Mouse (Mus musculus) lung, postnatal 0 days (tissue): ENCODE data around the gene Zfp512b. TPM values are rescaled to one million over a fixed set of nuclear protein-coding genes. Genes with fewer than 3 reads are reported as not detected.

Source experiments
- ATAC-seq: fragments of 200-750 bp; cut with Nextera tagmentation; 2 replicates; pipeline ENCODE4 v1.8.0; 2017; ENCODE audit warnings: moderate library complexity
- DNase-seq: peaks from one replicate; pipeline ENCODE4 v3.0.0-alpha.2; 2016; ENCODE audit warnings: low spot score
- H3K27ac ChIP-seq: fragments of 300-500 bp; sonication (generic); 2 replicates; pipeline ENCODE4 v1.5.1; 2014; ENCODE audit warnings: antibody characterized with exemption, mild to moderate bottlenecking, low read length, mixed read lengths
- H3K27me3 ChIP-seq: fragments of 300-500 bp; sonication (generic); replicated peaks from 2 replicates; pipeline ENCODE4 v1.6.1; 2014; ENCODE audit warnings: low read length, mixed read lengths; ENCODE audit not compliant: insufficient read depth
- H3K36me3 ChIP-seq: fragments of 300-500 bp; sonication (generic); 2 replicates; pipeline ENCODE4 v1.6.1; 2014; ENCODE audit warnings: low read length, mixed read lengths; ENCODE audit not compliant: insufficient read depth
- H3K4me1 ChIP-seq: fragments of 300-500 bp; sonication (generic); 2 replicates; pipeline ENCODE4 v1.6.1; 2014; ENCODE audit warnings: antibody characterized with exemption, low read depth, low read length, mixed read lengths; ENCODE audit not compliant: insufficient read depth
- H3K4me2 ChIP-seq: fragments of 300-500 bp; sonication (generic); replicated peaks from 2 replicates; pipeline ENCODE4 v1.6.1; 2014; ENCODE audit warnings: low read depth, mild to moderate bottlenecking, low read length, moderate library complexity, mixed read lengths
- H3K4me3 ChIP-seq: fragments of 300-500 bp; sonication (generic); 2 replicates; pipeline ENCODE4 v1.5.1; 2014; ENCODE audit warnings: low read depth, low read length
- H3K9ac ChIP-seq: fragments of 300-500 bp; sonication (generic); replicated peaks from 2 replicates; pipeline ENCODE4 v1.6.1; 2014; ENCODE audit warnings: low read depth, mild to moderate bottlenecking
- H3K9me3 ChIP-seq: fragments of 300-500 bp; sonication (generic); 2 replicates; pipeline ENCODE4 v1.6.1; 2016; ENCODE audit warnings: low read length, mixed read lengths
- CTCF ChIP-seq: IDR thresholded peaks from 2 replicates; pipeline ENCODE4 v1.5.1; 2016; ENCODE audit warnings: antibody characterized with exemption, mild to moderate bottlenecking
- EP300 ChIP-seq: IDR thresholded peaks from 2 replicates; pipeline ENCODE4 v1.6.1; 2016; ENCODE audit warnings: antibody characterized with exemption, mild to moderate bottlenecking, control low read depth
- WGBS: fragments of 180-500 bp; shearing (Covaris S2); extraction: QIAGEN DNeasy Blood & Tissue Kit; methylation state at CpG from one replicate; pipeline ENCODE4 v1.1.7; 2014; 5-methylcytosine and 5-hydroxymethylcytosine counted together
- polyA plus RNA-seq: library from polyadenylated mRNA; unstranded; fragments of >200 nt; fragmentation: Nextera tagmentation; extraction: Ambion mirVana; gene quantifications from 2 replicates; pipeline ENCODE4 v1.2.1, GENCODE M21; 2015

Zfp512b gene
- polyA plus RNA-seq: 21.8 and 24.4 TPM in 2 replicates

- peak within 1 kb of the TSS; percentile 88 for H3K4me2 ChIP-seq
- H3K27ac ChIP-seq: peak within 1 kb of the TSS; percentile 91
- peak; percentile 87 for ATAC-seq
- peak within 1 kb of the TSS; percentile 90 for H3K4me3 ChIP-seq
- H3K36me3 ChIP-seq: 0 out of 2 replicates have a peak, but pooled peaks cover 8% of the 10 kb centered on the region
- H3K9me3 ChIP-seq: no peaks in the 10 kb centered on the region
- H3K27me3 ChIP-seq: no peaks in the 10 kb centered on the region
- WGBS: under 1% methylated on average over 39 of the region's 97 CpGs
- TF ChIP-seq CTCF: 0 out of 2 replicates have a peak, but pooled peaks have one; percentile 15
- no peak for TF ChIP-seq EP300
- peak within 1 kb of the TSS; percentile 88 for H3K9ac ChIP-seq
- H3K4me1 ChIP-seq: peaks cover 13% of the 10 kb centered on the region; the same call in 1 of the 2 replicates
- peak; percentile 78 for DNase-seq
Measured at GRCm38 (mm10) chr2:181592231-181593041, at the start of gene Zfp512b. Zfp512b (minus strand) TSS chr2:181592803.

- WGBS: 88% methylated on average over 3 of the region's 3 CpGs
- no peak for ATAC-seq
- no peak overlapping the region for H3K4me2 ChIP-seq
- DNase-seq: no peak
- no peaks in the 10 kb centered on the region for H3K9me3 ChIP-seq
- no peaks in the 10 kb centered on the region for H3K27me3 ChIP-seq
- no peak overlapping the region for H3K27ac ChIP-seq
- no peak overlapping the region for H3K4me3 ChIP-seq
- H3K4me1 ChIP-seq: no peaks in the 10 kb centered on the region
- H3K36me3 ChIP-seq: peaks cover 46% of the 10 kb centered on the region
- H3K9ac ChIP-seq: no peak overlapping the region
- no peak for TF ChIP-seq CTCF
- no peak for TF ChIP-seq EP300
Measured at GRCm38 (mm10) chr2:181635865-181636264, 43.3 kb upstream of the Zfp512b start.

DNA sequence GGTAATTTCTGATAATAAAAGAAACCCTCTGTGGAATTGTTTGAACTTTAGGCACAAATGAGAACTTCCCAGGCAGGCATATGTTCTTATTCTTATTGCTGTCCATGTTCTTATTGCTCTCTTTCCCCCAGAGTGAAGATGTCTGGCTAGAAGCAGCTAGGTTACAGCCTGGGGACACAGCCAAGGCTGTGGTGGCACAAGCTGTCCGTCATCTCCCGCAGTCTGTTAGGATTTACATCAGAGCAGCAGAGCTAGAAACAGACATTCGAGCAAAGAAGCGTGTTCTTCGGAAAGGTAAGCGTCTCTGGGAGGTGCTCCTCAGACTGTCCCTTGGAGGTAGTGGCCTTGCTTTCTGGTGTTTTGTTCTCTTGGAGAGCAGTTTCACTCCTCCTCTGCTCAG lies 40.0 kb upstream of the Zfp512b start:
- WGBS: 92% methylated on average over 6 of the region's 6 CpGs
- Histone ChIP-seq H3K4me1 (no peaks in the 10 kb centered on the region), H3K9me3 (no peaks in the 10 kb centered on the region), H3K27me3 (no peaks in the 10 kb centered on the region), H3K36me3 (peaks cover 41% of the 10 kb centered on the region), H3K27ac (no peak overlapping the region), H3K4me2 (no peak overlapping the region), H3K4me3 (no peak overlapping the region), H3K9ac (no peak overlapping the region)
- TF ChIP-seq CTCF (no peak), EP300 (no peak)
- no peak for DNase-seq
- ATAC-seq: no peak

DNA sequence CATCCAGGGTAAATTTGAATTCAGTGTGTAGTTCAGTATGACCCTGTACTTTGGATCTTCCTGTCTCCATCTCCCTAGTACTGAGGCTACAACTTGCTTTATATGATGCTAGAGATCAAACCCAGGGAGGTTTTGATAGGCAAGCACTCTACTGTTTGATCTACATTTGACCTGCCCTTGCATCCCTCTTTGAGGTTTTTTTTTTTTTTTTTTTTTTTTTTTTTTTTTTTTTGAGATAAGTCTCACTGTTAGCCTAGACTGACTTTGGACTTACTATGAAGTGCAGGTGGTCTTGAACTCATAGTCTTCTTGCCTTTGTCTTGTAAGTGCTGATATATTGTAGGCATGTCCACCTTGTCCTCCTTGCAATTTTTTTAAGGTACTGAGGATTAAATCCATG lies 35.9 kb upstream of the Zfp512b start:
- Histone ChIP-seq H3K4me3 (no peak overlapping the region), H3K36me3 (peaks cover 8% of the 10 kb centered on the region), H3K27me3 (no peaks in the 10 kb centered on the region), H3K9me3 (no peaks in the 10 kb centered on the region), H3K4me1 (no peaks in the 10 kb centered on the region), H3K4me2 (no peak overlapping the region), H3K9ac (no peak overlapping the region), H3K27ac (no peak overlapping the region)
- TF ChIP-seq CTCF (no peak), EP300 (no peak)
- DNase-seq (no peak), ATAC-seq (no peak)

- Histone ChIP-seq H3K9me3 (no peaks in the 10 kb centered on the region), H3K9ac (no peak overlapping the region), H3K4me1 (no peaks in the 10 kb centered on the region), H3K27ac (no peak overlapping the region), H3K4me2 (no peak overlapping the region), H3K4me3 (no peak overlapping the region), H3K27me3 (no peaks in the 10 kb centered on the region), H3K36me3 (no peaks in the 10 kb centered on the region; the same call in 1 of the 2 replicates)
- TF ChIP-seq EP300 (no peak), CTCF (peak; percentile 62)
- ATAC-seq (no peak), DNase-seq (peak; percentile 15)
Measured at GRCm38 (mm10) chr2:181623401-181623800, 30.8 kb upstream of the Zfp512b start.

GRCm38 (mm10) chr2:181618761-181619495 lies 26.3 kb upstream of the Zfp512b start:
- no peak overlapping the region for H3K4me2 ChIP-seq

More at GRCm38 (mm10) chr2:181618761-181619495, 26.3 kb upstream of the Zfp512b start:
- TF ChIP-seq EP300 (no peak), CTCF (no peak)
- 88% methylated on average over 5 of the region's 5 CpGs for WGBS
- H3K9ac ChIP-seq: no peak overlapping the region
- H3K27ac ChIP-seq: no peak overlapping the region
- peaks cover 3% of the 10 kb centered on the region; the same call in 1 of the 2 replicates for H3K36me3 ChIP-seq
- no peak for DNase-seq
- H3K9me3 ChIP-seq: no peaks in the 10 kb centered on the region
- ATAC-seq: no peak
- H3K27me3 ChIP-seq: no peaks in the 10 kb centered on the region
- no peaks in the 10 kb centered on the region for H3K4me1 ChIP-seq
- H3K4me3 ChIP-seq: no peak overlapping the region
